Mouse (Mus musculus): ENCODE results near the gene Col23a1.

Col23a1 gene

DNA sequence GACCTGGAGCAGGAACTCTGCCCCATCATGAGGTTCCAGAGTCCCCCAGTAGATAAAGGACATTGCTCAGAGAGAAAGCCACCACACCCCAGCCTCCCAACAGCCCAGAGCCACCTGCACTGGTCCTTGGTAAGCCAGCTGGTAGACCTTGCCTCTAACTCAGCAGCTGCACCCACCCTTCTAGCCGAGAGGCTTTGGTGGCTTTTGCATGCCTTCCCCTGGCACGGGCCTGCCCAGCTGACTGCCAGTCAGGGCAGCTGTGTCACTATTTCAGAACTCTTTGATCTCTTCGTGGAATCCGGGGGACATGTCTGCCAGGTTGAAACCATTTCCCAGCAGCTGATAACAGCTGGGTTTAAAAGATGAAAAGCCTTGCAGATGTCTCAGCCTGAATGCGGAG, 204.5 kb downstream of the Col23a1 start:
- no peak for DNase-seq

DNA sequence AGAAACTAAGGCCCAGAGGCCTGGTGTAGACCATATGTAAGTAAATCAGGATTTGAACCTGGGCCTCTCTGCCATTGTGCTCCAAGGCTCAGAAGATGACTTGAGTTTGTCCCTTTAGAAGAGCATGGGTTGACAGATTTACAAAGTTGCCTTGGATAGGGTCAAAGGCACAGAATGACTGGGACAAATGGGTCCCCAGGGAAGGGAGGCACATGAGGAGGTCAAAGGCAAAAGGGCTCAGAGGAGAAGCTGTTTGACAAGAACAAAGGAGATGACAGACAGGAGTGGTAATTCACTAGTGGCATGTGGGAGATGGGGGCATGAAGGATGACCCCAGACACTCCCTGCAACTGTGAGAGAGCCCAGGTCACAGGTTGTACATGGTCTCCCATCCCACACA, 210.1 kb downstream of the Col23a1 start:
- DNase-seq: no peak

DNA sequence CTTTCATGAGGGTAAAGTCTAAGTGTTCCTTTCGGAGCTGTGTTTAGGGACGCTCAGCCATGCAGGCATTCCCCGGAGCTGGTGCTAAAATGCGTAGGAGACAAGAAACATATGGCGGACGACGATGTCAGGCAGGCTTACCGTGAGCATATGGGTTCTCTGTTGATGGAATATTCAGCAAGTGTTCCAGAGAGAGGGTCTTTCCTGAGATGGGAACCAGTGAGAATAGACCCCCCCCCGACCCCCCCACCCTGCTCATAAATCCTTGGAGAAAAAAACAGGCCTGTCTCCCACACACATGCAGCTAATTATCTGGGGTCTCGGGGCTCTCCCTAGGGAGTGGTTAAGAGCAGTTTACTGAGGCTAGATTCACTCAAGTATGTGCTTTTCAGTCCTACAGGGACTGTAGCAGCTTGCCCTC, 212.7 kb downstream of the Col23a1 start:
- peak; percentile 71 for DNase-seq

DNA sequence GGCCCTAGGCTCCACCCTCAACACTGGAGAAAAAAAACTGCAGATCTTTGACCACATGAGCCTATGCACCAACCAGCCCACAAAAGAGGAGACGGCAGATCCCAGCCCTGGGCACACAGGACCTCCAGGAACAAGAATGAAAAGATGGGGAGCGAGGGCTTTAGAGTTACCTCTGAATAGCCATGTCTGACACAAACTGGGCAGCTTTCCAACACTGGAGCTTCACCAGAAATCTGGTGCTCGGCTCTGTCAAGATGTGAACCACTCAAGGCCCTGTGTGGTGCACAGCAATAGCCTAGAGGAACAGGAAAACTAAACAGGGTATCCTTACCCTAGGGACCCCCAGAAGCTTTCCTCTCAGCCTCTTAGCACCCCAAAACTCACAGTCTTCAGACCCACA, 215.2 kb downstream of the Col23a1 start:
- DNase-seq: no peak

DNA sequence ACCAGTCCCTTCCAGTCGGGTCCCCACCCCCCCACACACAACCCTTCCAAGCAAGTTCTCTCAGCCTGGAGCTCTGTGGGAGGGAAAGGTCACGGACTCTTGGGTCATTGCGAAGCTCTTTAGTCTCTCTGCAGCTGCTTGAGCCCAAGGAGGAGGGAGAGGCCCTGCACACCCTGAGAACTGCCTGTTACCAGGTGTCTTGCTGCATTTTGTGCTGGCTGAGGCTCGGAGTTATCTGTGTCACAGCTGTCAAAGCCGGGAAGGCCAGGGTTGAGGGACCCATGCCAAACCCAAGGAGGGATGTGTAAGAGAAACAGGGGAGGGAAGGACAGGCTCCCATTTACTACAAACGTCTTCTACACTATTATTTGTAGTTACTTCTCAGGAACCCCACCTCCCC, 218.3 kb downstream of the Col23a1 start:
- DNase-seq: no peak

DNA sequence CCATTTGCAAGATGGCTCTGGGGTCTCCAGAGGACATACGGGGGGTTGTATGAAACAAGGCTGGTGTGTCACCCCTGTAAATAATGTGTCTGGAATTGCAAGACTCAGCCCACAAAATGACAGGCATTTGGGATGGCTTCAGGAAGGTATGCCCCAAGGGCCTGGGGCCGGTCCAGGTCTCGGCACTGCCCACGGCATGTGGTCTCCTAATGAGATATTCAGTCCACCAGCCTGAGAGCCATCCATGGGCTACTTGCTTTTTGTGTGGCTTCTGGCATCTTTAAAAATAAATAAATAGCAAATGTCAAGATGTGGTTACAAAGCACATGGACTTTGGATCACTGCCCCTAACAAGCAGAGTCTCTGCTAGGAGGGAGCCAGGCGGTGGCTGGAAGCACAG, 219.5 kb downstream of the Col23a1 start:
- no peak for DNase-seq

DNA sequence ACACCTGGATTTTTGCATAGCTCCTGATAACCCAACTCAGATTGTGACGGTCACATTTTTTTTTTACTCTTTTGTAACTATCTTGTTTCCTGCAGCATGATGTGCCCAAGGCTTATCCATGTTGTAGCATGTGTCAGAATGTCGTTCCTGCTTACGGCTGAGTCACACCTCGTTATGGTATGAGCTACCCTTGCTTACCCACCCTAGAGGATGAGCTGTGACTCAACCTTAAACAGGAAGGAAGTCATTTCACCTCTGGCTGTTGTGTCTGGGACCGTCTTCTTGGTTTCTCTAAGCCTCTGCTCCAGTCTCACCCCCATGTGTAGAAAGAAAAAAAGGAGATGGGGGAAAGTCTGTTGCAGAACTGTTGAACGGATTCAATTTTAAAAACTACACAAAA, 223.3 kb downstream of the Col23a1 start:
- no peak for DNase-seq

DNA sequence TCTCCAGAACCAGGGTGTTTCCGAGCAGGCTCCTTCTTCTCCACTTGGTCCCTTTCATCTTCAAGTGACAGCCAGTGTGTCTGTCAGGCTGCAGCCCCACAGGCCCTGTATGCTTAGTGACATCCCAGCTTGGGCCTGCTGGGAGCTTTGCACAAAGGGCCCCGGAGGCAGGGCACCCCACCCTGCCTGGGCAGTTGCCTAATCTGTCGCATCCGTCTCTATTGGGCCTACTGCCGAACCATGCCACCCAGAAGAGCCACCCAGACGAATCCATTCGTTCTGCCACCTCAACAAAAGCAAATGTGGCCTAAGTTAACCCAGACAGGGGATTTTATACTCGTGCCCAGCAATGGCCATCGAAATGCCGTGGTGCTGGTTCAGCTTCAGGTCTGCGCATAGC, 225.6 kb downstream of the Col23a1 start:
- DNase-seq: no peak

DNA sequence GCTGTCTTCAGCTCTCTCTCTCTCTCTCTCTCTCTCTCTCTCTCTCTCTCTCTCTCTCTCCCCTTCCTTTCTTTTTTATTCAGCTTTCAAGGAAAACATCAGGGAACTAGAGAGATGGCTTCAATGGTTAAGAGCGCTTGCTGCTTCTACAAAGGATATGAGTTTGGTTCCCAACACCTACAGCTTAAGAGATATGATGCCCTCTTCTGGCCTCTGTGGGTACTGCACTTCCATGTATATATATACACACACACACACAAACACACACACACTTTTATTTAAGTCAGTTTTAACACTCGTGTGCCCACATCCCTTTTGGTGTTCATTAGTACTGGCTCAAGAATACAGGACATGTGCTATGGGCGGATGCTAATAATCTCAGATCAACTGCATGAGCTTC, 228.4 kb downstream of the Col23a1 start:
- no peak for DNase-seq

DNA sequence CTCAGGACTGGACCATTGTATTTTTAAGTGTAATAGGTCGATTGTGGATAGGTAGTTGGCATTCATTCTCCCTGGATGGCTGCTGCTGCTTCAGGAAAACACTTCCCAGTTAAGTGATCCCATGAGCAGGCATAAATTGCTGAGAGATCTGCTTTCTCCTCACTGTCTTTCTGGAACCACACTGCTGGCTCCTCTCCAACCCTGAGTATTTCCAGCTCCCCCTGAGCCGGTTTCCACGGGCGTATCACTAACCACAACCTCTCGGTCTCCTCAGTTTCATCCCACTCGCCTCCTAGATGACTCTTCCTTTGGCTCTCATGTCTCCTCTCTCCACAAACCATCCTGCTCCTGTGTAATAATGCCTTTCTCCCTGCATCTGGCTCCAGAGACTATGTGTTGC, 228.9 kb downstream of the Col23a1 start:
- DNase-seq: no peak

DNA sequence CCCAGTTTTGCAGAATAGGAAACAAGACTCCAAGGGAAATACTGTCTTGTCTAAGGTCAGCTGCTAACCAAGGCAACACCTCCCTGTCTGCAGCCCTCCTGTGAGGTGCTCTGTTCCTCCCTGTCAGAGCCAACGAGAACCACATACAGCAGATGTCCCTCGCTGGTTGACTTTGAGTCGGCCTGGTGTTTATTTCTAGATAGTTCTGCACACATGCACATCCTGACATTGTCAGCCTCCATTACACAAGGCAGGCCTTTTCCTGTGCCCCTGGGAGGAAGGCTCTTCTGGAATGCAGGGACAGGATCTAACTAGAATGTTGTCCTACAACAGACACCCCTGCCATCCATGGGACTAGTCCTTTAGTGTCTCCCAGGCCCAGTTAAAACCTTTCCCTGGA, 231.7 kb downstream of the Col23a1 start:
- DNase-seq: no peak

DNA sequence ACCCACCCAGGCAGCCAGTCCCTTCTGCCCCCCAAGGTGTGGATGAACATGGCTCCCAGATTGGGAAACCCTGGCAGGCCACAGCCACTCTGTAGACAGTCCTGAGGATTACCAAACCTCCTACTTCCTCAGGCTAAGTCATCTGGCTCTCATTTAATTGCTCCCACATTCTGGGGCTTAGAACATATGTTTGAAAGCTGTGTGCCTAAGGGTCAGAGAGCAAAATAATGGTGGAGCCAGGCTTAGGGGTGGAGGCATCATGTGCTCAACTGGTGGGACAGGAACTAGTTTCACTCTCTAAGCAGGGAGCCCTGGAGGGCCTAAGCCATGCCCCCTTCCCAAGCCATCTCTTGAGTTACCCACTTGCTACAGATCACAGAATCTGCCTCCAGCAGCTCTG, 233.5 kb downstream of the Col23a1 start:
- DNase-seq: no peak

DNA sequence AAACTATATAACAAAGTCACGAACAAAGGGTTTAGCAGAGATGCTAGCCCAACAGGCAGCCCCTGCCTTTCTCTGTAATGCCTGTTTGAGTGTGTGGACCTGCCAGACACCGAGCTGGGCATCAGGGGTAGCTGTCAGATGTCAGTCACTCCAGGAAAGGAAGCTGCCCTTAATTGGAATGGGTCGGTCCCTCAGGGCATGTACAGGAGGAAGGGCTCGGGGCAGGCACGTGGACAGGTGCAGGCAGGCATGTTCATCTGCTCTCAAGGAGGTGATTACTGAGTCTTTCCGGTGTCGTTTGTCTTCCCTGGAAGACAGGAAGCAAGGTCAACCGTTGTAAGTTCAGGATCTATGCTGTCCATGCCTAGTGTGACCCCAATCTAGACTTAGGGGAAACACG, 233.9 kb downstream of the Col23a1 start:
- DNase-seq: no peak

DNA sequence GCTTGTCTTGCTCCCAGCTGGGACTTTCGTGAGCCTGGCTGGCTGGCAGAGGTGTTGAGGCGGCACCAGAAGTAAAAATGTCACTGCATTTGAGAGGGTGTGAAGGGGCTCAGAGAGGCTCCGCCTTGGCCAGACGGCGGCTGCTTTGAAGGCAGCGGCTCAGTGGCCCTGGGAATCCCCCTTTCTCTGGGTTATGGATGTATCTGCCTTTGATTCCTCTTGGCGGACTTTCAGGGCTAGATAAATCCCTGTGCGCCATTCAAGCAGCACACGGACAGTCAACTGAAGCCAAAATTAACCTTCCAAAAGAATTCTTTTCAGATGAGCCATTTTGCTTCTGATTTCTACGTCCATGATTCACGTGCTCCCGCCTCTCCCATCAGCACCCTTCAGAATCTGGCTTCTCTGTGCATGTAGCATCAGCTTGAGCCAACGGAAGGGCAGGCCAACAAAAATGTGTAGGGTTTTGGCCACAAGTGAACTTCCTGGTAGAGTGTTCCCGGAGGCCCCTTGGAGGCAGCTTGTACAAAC, 237.0 kb downstream of the Col23a1 start:
- DNase-seq: no peak

DNA sequence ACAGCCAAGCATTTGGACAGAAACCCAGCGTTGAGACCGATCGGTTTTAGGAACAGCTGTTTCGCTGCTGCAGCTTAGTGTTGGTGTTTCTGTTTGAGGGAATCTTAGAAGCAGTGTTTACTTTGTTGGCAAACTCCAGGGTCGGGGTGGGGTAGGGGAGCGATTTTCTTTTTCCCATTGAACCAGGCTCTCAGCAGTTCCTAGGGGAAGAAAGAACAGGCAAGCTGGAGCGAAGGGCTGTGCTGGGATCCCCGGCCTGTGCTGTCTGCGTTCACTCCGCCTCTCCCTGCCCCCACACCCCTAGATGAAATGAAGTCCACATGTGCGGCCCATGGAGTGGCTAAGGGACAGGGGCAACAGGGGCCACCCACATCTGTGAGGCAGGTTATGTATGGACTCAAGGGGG, 243.4 kb downstream of the Col23a1 start:
- no peak for DNase-seq

DNA sequence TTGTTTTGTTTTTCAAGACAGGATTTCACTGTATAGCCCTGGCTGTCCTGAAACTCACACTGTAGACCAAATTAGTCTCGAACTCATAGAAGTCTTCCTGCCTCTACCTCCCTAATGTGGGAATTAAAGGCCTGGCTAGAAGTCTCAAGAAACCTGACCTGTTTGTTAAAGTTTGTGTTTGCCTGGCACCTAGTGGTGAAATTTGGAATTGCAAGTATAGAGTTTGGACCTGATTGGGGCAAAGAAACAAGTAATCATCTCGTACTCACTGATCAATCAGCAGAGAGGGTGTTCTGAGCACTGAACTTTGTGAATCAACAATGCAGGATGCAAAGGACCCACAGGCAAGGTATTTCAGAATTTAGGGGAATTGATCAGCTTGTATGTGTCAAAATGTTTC, 244.6 kb downstream of the Col23a1 start:
- DNase-seq: peak; percentile 37

DNA sequence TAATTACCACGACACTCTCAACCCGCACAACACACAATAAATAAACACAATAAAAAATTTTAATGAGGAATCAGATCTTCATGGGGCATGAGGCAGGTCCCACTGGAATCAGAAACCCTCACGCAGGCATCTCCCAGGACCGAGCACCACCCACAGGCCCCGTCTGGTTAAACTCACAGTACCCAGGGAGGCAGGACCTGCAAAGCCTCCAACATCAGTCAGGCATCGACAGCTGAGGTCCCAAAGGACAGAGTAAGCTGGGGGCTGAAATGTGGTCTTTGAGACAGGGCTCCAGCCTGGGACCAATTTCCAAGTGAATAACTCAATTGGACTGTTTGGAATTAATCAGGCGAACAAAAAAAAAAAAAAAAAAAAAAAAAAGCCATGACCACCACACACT, 248.7 kb downstream of the Col23a1 start:
- DNase-seq: no peak

DNA sequence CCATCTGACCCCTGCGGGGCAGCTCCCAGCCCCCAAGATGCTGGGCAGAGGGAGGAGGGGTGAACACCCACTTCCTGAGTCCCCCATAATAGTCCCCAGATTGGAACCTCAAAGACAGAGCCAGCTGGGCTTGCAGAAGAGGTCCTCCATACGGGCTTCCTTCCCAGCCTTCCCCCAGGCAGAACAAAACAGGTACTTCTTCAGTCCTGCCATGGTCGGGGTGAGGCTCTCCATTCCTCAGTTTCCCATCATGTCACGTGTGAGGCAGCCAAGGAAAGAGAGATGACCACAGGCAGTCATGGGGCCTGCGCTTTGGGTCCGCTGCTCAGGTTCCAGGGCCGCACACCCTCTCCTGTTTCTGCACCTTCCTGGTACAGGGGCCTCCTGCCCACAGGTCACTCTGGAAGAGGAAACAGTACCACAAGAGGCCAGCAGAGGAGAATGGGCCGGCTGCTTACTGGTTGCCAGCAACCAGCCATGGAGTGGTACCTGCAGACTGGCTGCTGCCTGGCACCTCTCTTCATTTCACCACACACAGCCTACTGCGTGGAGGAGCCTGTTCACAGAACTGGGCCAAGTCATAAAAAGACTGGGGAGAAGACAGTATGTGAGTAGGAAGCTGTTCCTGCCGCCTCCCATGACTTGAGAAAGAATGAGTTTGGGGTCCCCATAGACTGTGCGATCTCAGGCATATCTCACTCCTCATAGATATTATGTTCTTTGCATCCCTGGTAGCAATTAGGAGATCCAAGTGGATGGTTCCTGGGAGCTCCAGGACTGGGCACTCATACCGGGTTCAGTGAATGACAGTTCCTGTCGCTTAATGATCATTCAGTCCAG, 249.4 kb downstream of the Col23a1 start:
- no peak for DNase-seq

DNA sequence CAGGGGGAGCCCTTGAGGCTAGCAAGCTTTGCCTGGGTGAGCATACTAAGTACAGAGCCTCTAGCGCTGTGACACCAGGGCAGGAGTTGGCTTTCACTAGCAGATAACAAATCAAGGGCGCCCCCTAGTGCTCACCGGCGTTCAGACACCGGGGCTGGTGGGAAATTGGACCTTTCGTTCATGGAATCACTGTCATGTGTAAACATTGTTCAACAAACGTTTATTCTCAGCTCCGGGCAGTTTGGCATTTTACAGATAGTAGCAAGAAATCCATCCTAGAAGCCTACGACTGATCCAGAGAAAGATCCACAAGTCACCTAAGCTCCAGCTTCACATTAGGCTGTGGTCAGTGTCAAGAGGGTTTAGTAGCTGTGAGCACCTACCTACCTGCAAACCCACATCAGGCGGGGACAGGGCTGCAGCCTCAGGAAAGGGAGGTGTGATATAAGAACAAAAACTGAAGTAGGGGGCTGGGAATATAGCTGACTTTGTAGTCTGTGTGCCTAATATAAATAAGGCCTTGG, 250.1 kb downstream of the Col23a1 start:
- peak; percentile 97 for DNase-seq

DNA sequence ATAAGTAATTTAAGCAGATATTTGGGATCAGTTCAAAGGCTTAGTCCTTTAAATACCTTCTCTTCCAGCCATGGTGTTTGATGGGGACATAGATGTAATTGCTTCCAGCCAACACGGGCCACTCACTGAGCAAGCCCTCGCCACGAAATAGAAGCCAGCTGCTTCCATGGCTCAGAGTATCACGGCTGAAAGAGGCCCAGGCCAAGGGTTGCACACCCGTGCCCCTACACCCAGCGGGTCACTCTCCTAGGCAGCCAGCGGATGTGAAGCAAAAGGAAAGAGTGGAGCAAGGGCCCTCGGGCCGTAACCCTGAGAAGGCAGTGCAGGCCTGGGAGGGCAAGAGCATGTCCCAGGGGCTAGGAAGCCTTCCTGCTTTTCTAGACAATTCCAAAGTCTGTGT, 252.7 kb downstream of the Col23a1 start:
- no peak for DNase-seq

DNA sequence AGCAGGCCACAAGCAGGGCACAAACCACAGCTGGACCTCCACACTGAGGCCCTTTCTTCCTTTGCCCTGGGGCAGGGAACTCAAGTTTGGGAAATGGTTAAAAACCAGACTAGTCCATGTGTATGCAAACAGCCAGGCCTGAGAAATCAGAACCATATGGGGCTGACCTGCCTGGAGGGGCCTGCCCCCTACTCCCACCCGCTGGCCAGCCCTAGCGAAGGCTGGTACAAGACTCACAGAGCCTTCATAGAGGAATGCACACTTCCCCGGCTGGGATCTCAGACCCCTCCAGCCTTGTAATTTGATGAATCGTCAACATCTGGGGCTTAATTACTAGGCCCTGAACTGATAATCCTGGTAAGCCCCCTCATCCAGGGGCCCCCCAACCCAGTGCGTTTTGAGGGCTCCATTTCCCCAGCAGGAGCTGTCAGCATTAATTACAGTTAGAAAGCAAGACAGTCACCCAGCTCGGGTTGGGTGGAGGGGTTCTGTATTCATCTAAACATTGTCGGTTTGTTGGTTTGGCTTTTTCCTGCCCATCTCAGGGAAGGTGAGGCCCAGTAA, 253.8 kb downstream of the Col23a1 start:
- no peak for DNase-seq

DNA sequence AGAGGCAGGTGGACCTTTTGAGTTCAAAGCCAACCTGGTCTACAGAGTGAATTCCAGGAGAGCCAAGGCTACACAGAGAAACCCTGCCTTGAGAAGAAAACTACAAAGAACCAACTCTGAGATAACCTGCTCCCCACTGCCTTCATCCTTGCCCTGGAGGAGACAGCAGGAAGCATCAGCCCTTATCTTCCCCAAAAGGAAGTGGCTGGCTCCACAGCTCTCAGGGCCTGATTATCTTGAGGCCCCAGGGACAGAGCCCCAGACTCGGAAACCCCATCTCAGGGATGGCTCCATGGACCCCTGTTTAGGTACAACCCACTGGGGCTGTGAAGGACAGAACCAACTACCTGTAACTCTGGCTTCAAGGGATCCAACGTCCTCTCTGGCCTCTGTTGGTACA, 254.7 kb downstream of the Col23a1 start:
- no peak for DNase-seq

DNA sequence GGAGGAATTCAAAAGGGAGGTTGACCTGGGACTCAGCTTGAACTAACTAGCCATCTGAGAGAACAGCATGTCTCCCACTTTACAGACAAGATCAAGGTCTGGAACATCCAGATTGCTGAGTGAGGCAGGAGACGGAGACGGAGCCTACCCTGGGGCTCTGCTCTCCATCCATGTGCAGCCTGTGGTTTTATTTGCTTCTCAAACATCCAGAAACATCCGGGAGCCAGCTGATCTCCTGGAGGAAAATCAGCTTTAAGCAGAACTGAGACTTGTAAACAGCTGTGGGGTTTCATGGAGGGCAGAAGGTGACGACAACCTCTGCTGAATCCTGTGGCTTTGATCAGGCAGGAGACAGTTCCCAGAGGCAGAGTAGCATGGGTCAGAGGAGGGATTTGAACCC, 256.1 kb downstream of the Col23a1 start:
- no peak for DNase-seq

DNA sequence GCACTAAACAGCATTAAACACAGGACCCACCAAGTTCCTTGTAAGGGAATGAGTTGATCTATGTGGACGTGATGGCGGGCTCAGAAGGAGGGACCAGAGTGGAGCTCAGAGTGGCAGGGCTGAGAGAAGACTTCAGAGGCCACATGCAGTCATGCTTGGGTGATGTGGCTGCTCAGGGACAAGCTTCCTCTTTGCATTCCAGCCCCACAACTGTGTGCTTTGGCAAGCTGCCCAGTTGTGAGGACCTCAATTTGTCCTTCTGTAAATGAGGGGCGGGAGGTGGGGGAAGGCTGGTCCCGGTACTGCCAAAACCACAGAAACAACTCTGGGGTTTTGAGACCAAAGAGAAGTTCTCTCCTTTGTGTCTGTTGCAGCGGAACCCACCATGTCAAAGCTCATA, 261.5 kb downstream of the Col23a1 start:
- DNase-seq: no peak

Measured in layer of hippocampus, adult 9-11 months (tissue).